26 mouse cellular contexts compared by ENCODE assay signal in genomic region chr10:118172876-118173275, GRCm38 (mm10). TPM values are rescaled to one million over a fixed set of nuclear protein-coding genes. Genes with fewer than 3 reads are reported as not detected.
A peak's percentile ranks its signal among the peaks of the same experiment; 100 is the strongest.
DNase-seq lines count a peak whose midpoint lies in the region; ATAC-seq lines count a peak whose summit lies in the region.
"Had no signal": no experiment of that assay in that cellular context is flagged by ENCODE, and none has a peak within 500 bp of the region (broad histone marks: within the 10 kb centered on the region; RNA-seq: fewer than 3 reads in every experiment).

No protein-coding gene starts in this region.

- no peak overlapping the region for H3K9ac ChIP-seq in liver, embryonic 12.5 days
- H3K9ac ChIP-seq: forebrain, embryonic 12.5 days; heart, embryonic 12.5 days; hindbrain, embryonic 15.5 days had no signal

- no peak for DNase-seq in frontal cortex, postnatal 25 days (ENCODE audit: low spot score in 2 of 2)
- DNase-seq in NIH3T3 (ENCODE audit: low read depth), result peak; percentile 67
- no peak for DNase-seq in lung, postnatal 4 days
- DNase-seq: adrenal gland, postnatal 10 days; cerebellum, adult 11-12 months; cerebellum, adult 9-10 months; cerebellum, postnatal 25 days; gastrocnemius, postnatal 10 days had no signal

- peaks cover 13% of the 10 kb centered on the region for H3K36me3 ChIP-seq in liver, embryonic 12.5 days

- no peak overlapping the region for H3K4me3 ChIP-seq in liver, embryonic 12.5 days
- H3K4me3 ChIP-seq: erythroblast, embryonic 14.5 days; forebrain, embryonic 12.5 days; heart, embryonic 12.5 days; hindbrain, embryonic 10.5 days; hindbrain, embryonic 15.5 days had no signal

- peak; percentile 66 for ATAC-seq in frontal cortex, adult (ENCODE audit: low TSS enrichment)
- peak; percentile 34 for ATAC-seq in granulocyte monocyte progenitor cell, adult 5-6 weeks (replicated peaks; ENCODE audit: poor library complexity, severe bottlenecking)
- ATAC-seq in megakaryocyte, adult 5-6 weeks (ENCODE audit: poor library complexity, severe bottlenecking), result no peak
- no peak for ATAC-seq in liver, embryonic 12.5 days
- ATAC-seq: forebrain, embryonic 16.5 days; intestine, embryonic 16.5 days had no signal

- H3K4me1 ChIP-seq in liver, embryonic 12.5 days, result no peaks in the 10 kb centered on the region
- H3K4me1 ChIP-seq: forebrain, embryonic 12.5 days; heart, embryonic 12.5 days; hindbrain, embryonic 15.5 days had no signal

- H3K4me2 ChIP-seq in liver, embryonic 12.5 days, result no peak overlapping the region
- H3K4me2 ChIP-seq: forebrain, embryonic 12.5 days; heart, embryonic 12.5 days; hindbrain, embryonic 15.5 days had no signal

- no peaks in the 10 kb centered on the region for H3K9me3 ChIP-seq in liver, embryonic 12.5 days (replicated peaks)
- H3K9me3 ChIP-seq: forebrain, embryonic 12.5 days; G1E; heart, embryonic 12.5 days; hindbrain, embryonic 10.5 days; hindbrain, embryonic 15.5 days had no signal

- WGBS in liver, embryonic 12.5 days (ENCODE audit: insufficient replicate concordance), result 72% methylated on average over 3 of the region's 3 CpGs

- H3K27me3 ChIP-seq in liver, embryonic 12.5 days (replicated peaks), result no peaks in the 10 kb centered on the region
- H3K27me3 ChIP-seq: forebrain, embryonic 12.5 days; heart, embryonic 12.5 days; hindbrain, embryonic 15.5 days had no signal

- no peak overlapping the region for H3K27ac ChIP-seq in liver, embryonic 12.5 days
- H3K27ac ChIP-seq: forebrain, embryonic 12.5 days; hindbrain, embryonic 10.5 days; hindbrain, embryonic 15.5 days had no signal

RNA-seq across cellular contexts. Expression of gene Mdm1, which starts 31.3 kb away (rescaled TPM):
- 11.8 and 13.8 TPM in 2 replicates for total RNA-seq in granulocyte monocyte progenitor cell, adult 5-6 weeks (2014; fragmentation: Nextera tagmentation)
- 33.8 and 47.5 TPM in 2 replicates for total RNA-seq in granulocyte monocyte progenitor cell, adult 5-6 weeks (2017)
- 14.9 and 16.4 TPM in 2 replicates for total RNA-seq in megakaryocyte, adult 5-6 weeks (2015)
- 21.1 and 49.6 TPM in 2 replicates for total RNA-seq in megakaryocyte, adult 5-6 weeks (2017)
- 17.9 and 19.6 TPM in 2 replicates for polyA plus RNA-seq in liver, embryonic 12.5 days (2016; fragmentation: Nextera tagmentation; extraction: Ambion mirVana)

RNA-seq across cellular contexts. Expression of gene Il22, which starts 31.9 kb away (rescaled TPM):
- not detected in 2 replicates for total RNA-seq in granulocyte monocyte progenitor cell, adult 5-6 weeks (2014; fragmentation: Nextera tagmentation)
- not detected in 2 replicates for total RNA-seq in granulocyte monocyte progenitor cell, adult 5-6 weeks (2017)
- not detected in 2 replicates for total RNA-seq in megakaryocyte, adult 5-6 weeks (2015)
- total RNA-seq in megakaryocyte, adult 5-6 weeks (2017), result not detected in 2 replicates
- not detected in 2 replicates for polyA plus RNA-seq in liver, embryonic 12.5 days (2016; fragmentation: Nextera tagmentation; extraction: Ambion mirVana)
- total RNA-seq: adrenal gland, postnatal 10 days; adrenal gland, postnatal 4 days; G1E; gastrocnemius, postnatal 10 days; gastrocnemius, postnatal 4 days; heart, adult 8-10 months; heart, postnatal 25 days had no signal
- polyA plus RNA-seq: embryonic facial prominence, embryonic 14.5 days; erythroblast, embryonic 14.5 days; forebrain, embryonic 16.5 days; G1E; heart, embryonic 12.5 days; heart, embryonic 16.5 days; hindbrain, embryonic 10.5 days; intestine, embryonic 16.5 days had no signal

Comparison
In these comparisons a context has a peak if more than half of its experiments do, and no peak if none do; other contexts are left out.
1. ATAC-seq: peak in frontal cortex, adult (single experiment) and granulocyte monocyte progenitor cell, adult 5-6 weeks (single experiment); none in megakaryocyte, adult 5-6 weeks (single experiment) and liver, embryonic 12.5 days (single experiment).